Mouse (Mus musculus) E14TG2a.4 (cell line): ENCODE measurements around the gene Bmpr2.

ENCODE experiments used
- CTCF ChIP-seq: conservative IDR thresholded peaks from 2 replicates; pipeline ENCODE4 v1.5.1; 2014; ENCODE audit warnings: low read length
- POU5F1 ChIP-seq: IDR thresholded peaks from 2 replicates; pipeline ENCODE4 v1.6.1; 2014; ENCODE audit warnings: low read length, borderline replicate concordance

DNA sequence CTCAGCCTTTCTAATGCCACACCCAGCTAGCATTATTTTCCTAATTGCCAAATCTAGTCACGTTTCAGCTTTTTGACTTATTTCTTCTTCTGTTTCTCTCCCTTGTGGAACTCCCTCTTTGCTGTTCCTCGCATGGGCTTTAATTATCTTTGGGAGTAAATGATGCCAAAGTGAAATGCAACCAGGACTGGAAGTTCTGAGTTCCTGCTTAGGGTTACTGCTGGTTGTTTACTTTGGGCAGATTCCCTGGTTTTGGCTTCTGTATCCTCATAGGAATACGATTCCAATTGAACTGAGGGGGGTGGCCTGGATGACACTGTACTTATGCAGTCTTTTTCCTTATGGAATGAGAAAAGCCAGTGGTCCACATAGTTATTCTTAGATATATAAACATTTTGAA is 8.7 kb downstream of the Bmpr2 start:
- TF ChIP-seq CTCF = no peak
- no peak for TF ChIP-seq POU5F1
